Comparison of ENCODE assay signal across 12 mouse cellular contexts in genomic region chr14:121417594-121417993, GRCm38 (mm10). TPM values are rescaled to one million over a fixed set of nuclear protein-coding genes. Genes with fewer than 3 reads are reported as not detected.
DNase-seq lines count a peak whose midpoint lies in the region; ATAC-seq and TF ChIP-seq lines count a peak whose summit lies in the region.
"Had no signal": no experiment of that assay in that cellular context is flagged by ENCODE, and none has a peak within 500 bp of the region (broad histone marks: within the 10 kb centered on the region; RNA-seq: fewer than 3 reads in every experiment).

No protein-coding gene starts in this region.

- H3K9me3 ChIP-seq in hindbrain, postnatal 0 days (ENCODE audit: low read length), result no peaks in the 10 kb centered on the region
- 0 out of 2 replicates have a peak, but pooled peaks cover 4% of the 10 kb centered on the region for H3K9me3 ChIP-seq in hindbrain, embryonic 14.5 days (ENCODE audit: control insufficient read depth, low read length)
- no peaks in the 10 kb centered on the region for H3K9me3 ChIP-seq in midbrain, postnatal 0 days (ENCODE audit: low read length)
- H3K9me3 ChIP-seq in midbrain, embryonic 14.5 days (ENCODE audit: control insufficient read depth, low read length), result 0 out of 2 replicates have a peak, but pooled peaks cover 4% of the 10 kb centered on the region
- 0 out of 2 replicates have a peak, but pooled peaks cover 3% of the 10 kb centered on the region for H3K9me3 ChIP-seq in lung, embryonic 16.5 days (ENCODE audit: control insufficient read depth, low read length)
- H3K9me3 ChIP-seq: midbrain, embryonic 12.5 days had no signal

- peak; percentile 12 for DNase-seq in hindbrain, postnatal 0 days (ENCODE audit: low spot score)
- no peak for DNase-seq in hindbrain, embryonic 14.5 days (ENCODE audit: low spot score)
- DNase-seq in midbrain, postnatal 0 days (ENCODE audit: low spot score), result peak; percentile 9
- DNase-seq in midbrain, embryonic 14.5 days, result no peak
- no peak for DNase-seq in embryo, embryonic 10.5 days (ENCODE audit: low spot score)
- DNase-seq in testis, postnatal 14 days (ENCODE audit: low spot score), result no peak
- DNase-seq in MN1 (ENCODE audit: low spot score), result no peak

- no peak for TF ChIP-seq CTCF in hindbrain, postnatal 0 days (IDR thresholded peaks at IDR 0.05; ENCODE audit: low read depth)
- TF ChIP-seq CTCF in midbrain, postnatal 0 days (IDR thresholded peaks at IDR 0.05), result no peak

- no peak overlapping the region for H3K27ac ChIP-seq in hindbrain, postnatal 0 days
- no peak overlapping the region for H3K27ac ChIP-seq in hindbrain, embryonic 14.5 days
- H3K27ac ChIP-seq in midbrain, postnatal 0 days (ENCODE audit: low read depth, low read length), result no peak overlapping the region
- no peak overlapping the region for H3K27ac ChIP-seq in midbrain, embryonic 14.5 days (replicated peaks; ENCODE audit: low read depth, low read length)
- H3K27ac ChIP-seq in lung, embryonic 16.5 days (ENCODE audit: low read length), result no peak overlapping the region
- H3K27ac ChIP-seq: limb, embryonic 13.5 days; midbrain, embryonic 12.5 days had no signal

- H3K4me1 ChIP-seq in hindbrain, postnatal 0 days (ENCODE audit: insufficient read depth, low read length), result no peaks in the 10 kb centered on the region
- no peaks in the 10 kb centered on the region for H3K4me1 ChIP-seq in hindbrain, embryonic 14.5 days (replicated peaks; ENCODE audit: control insufficient read depth, insufficient read depth, low read length)
- H3K4me1 ChIP-seq in midbrain, postnatal 0 days (ENCODE audit: insufficient read depth, low read length), result no peaks in the 10 kb centered on the region
- H3K4me1 ChIP-seq in midbrain, embryonic 14.5 days (ENCODE audit: control insufficient read depth, insufficient read depth, low read length), result no peaks in the 10 kb centered on the region
- H3K4me1 ChIP-seq in lung, embryonic 16.5 days (replicated peaks; ENCODE audit: control insufficient read depth, insufficient read depth, low read length), result peaks cover 8% of the 10 kb centered on the region
- H3K4me1 ChIP-seq: limb, embryonic 13.5 days; midbrain, embryonic 12.5 days had no signal

- 74% methylated on average over 5 of the region's 5 CpGs for WGBS in hindbrain, postnatal 0 days
- 86% methylated on average over 5 of the region's 5 CpGs for WGBS in hindbrain, embryonic 14.5 days
- WGBS in midbrain, postnatal 0 days, result 85% methylated on average over 5 of the region's 5 CpGs
- 86% methylated on average over 5 of the region's 5 CpGs for WGBS in midbrain, embryonic 14.5 days
- WGBS in lung, embryonic 16.5 days, result 55% methylated on average over 5 of the region's 5 CpGs

- H3K36me3 ChIP-seq in hindbrain, postnatal 0 days (ENCODE audit: insufficient read depth, low read length), result no peaks in the 10 kb centered on the region
- no peaks in the 10 kb centered on the region for H3K36me3 ChIP-seq in hindbrain, embryonic 14.5 days (replicated peaks; ENCODE audit: control insufficient read depth, insufficient read depth)
- H3K36me3 ChIP-seq in midbrain, postnatal 0 days (ENCODE audit: insufficient read depth, low read length), result no peaks in the 10 kb centered on the region
- H3K36me3 ChIP-seq in midbrain, embryonic 14.5 days (ENCODE audit: control insufficient read depth, insufficient read depth, low read length), result no peaks in the 10 kb centered on the region
- H3K36me3 ChIP-seq in lung, embryonic 16.5 days (ENCODE audit: control insufficient read depth, insufficient read depth, low read length), result no peaks in the 10 kb centered on the region
- H3K36me3 ChIP-seq: limb, embryonic 13.5 days; midbrain, embryonic 12.5 days had no signal

- H3K4me3 ChIP-seq in hindbrain, postnatal 0 days (ENCODE audit: low read length), result no peak overlapping the region
- H3K4me3 ChIP-seq in hindbrain, embryonic 14.5 days (replicated peaks; ENCODE audit: low read length), result no peak overlapping the region
- no peak overlapping the region for H3K4me3 ChIP-seq in midbrain, postnatal 0 days (ENCODE audit: low read depth, low read length)
- H3K4me3 ChIP-seq in midbrain, embryonic 14.5 days (replicated peaks; ENCODE audit: low read depth, low read length), result no peak overlapping the region
- no peak overlapping the region for H3K4me3 ChIP-seq in lung, embryonic 16.5 days (ENCODE audit: low read length)
- H3K4me3 ChIP-seq: limb, embryonic 13.5 days; midbrain, embryonic 12.5 days had no signal

- H3K4me2 ChIP-seq in hindbrain, postnatal 0 days (ENCODE audit: low read depth, low read length), result no peak overlapping the region
- H3K4me2 ChIP-seq in hindbrain, embryonic 14.5 days (replicated peaks), result no peak overlapping the region
- H3K4me2 ChIP-seq in midbrain, postnatal 0 days (ENCODE audit: low read depth, low read length, poor library complexity, severe bottlenecking), result no peak overlapping the region
- H3K4me2 ChIP-seq in midbrain, embryonic 14.5 days (ENCODE audit: low read length), result no peak overlapping the region
- H3K4me2 ChIP-seq in lung, embryonic 16.5 days (ENCODE audit: low read depth, low read length), result no peak overlapping the region
- H3K4me2 ChIP-seq: limb, embryonic 13.5 days; midbrain, embryonic 12.5 days had no signal

- H3K27me3 ChIP-seq in hindbrain, postnatal 0 days (ENCODE audit: insufficient read depth, low read length), result no peaks in the 10 kb centered on the region
- H3K27me3 ChIP-seq in hindbrain, embryonic 14.5 days (ENCODE audit: control insufficient read depth, insufficient read depth, low read length), result no peaks in the 10 kb centered on the region
- H3K27me3 ChIP-seq in midbrain, postnatal 0 days (ENCODE audit: insufficient read depth, low read length), result no peaks in the 10 kb centered on the region
- H3K27me3 ChIP-seq in midbrain, embryonic 14.5 days (ENCODE audit: control insufficient read depth, insufficient read depth, low read length), result no peaks in the 10 kb centered on the region
- no peaks in the 10 kb centered on the region for H3K27me3 ChIP-seq in lung, embryonic 16.5 days (ENCODE audit: control insufficient read depth, insufficient read depth, low read depth, low read length)
- H3K27me3 ChIP-seq: CH12.LX; limb, embryonic 13.5 days; midbrain, embryonic 12.5 days had no signal

- no peak overlapping the region for H3K9ac ChIP-seq in hindbrain, postnatal 0 days (replicated peaks; ENCODE audit: low read length)
- no peak overlapping the region for H3K9ac ChIP-seq in hindbrain, embryonic 14.5 days
- H3K9ac ChIP-seq in midbrain, postnatal 0 days (replicated peaks; ENCODE audit: low read length, poor library complexity, severe bottlenecking), result no peak overlapping the region
- H3K9ac ChIP-seq in midbrain, embryonic 14.5 days (replicated peaks; ENCODE audit: low read length), result no peak overlapping the region
- H3K9ac ChIP-seq in lung, embryonic 16.5 days (ENCODE audit: low read length), result no peak overlapping the region
- H3K9ac ChIP-seq: limb, embryonic 13.5 days; midbrain, embryonic 12.5 days had no signal

- ATAC-seq in hindbrain, postnatal 0 days, result no peak
- no peak for ATAC-seq in hindbrain, embryonic 14.5 days (ENCODE audit: low FRiP score)
- ATAC-seq in midbrain, postnatal 0 days (ENCODE audit: low FRiP score), result no peak
- ATAC-seq in midbrain, embryonic 14.5 days (ENCODE audit: low FRiP score, low TSS enrichment), result no peak
- ATAC-seq in lung, embryonic 16.5 days (ENCODE audit: low read depth), result peak; percentile 76
- ATAC-seq: activated CD4-positive, CD25-positive, alpha-beta regulatory T cell, adult 4 months had no signal

RNA-seq across cellular contexts. Expression of gene Stk24, which starts 37.8 kb away (rescaled TPM):
- 18.7 and 27.5 TPM in 2 replicates for total RNA-seq in hindbrain, postnatal 0 days (2014; rRNA removed)
- 14.2 and 15.0 TPM in 2 replicates for polyA plus RNA-seq in hindbrain, postnatal 0 days (2015; fragmentation: Nextera tagmentation; extraction: Ambion mirVana)
- 22.5 and 23.1 TPM in 2 replicates for polyA plus RNA-seq in hindbrain, embryonic 14.5 days (2014; fragmentation: Nextera tagmentation; extraction: Ambion mirVana)
- 19.5 and 22.3 TPM in 2 replicates for total RNA-seq in midbrain, postnatal 0 days (2014; rRNA removed)
- 9.8 and 12.8 TPM in 2 replicates for polyA plus RNA-seq in midbrain, postnatal 0 days (2015; fragmentation: Nextera tagmentation; extraction: Ambion mirVana)
- polyA plus RNA-seq in midbrain, embryonic 14.5 days (2014; fragmentation: Nextera tagmentation; extraction: Ambion mirVana), result 17.2 and 23.3 TPM in 2 replicates
- polyA plus RNA-seq in lung, embryonic 16.5 days (2015; fragmentation: Nextera tagmentation; extraction: Ambion mirVana), result 33.8 and 35.9 TPM in 2 replicates

Comparison
In these comparisons a context has a peak if more than half of its experiments do, and no peak if none do; other contexts are left out.
1. DNase-seq: peak in hindbrain, postnatal 0 days (single experiment) and midbrain, postnatal 0 days (single experiment); none in hindbrain, embryonic 14.5 days (single experiment), midbrain, embryonic 14.5 days (single experiment), embryo, embryonic 10.5 days (single experiment), testis, postnatal 14 days (single experiment) and MN1 (single experiment).